Mouse (Mus musculus) C2C12 (cell line): Measurements from ENCODE around the gene Gck.

Experiments used
- CEBPB ChIP-seq: IDR thresholded peaks from one replicate; pipeline ENCODE4 v1.6.1; 2011; ENCODE audit warnings: low read depth, mild to moderate bottlenecking, control low read depth, moderate library complexity
- CTCF ChIP-seq: IDR thresholded peaks from one replicate; pipeline ENCODE4 v1.5.1; 2011; ENCODE audit not compliant: control insufficient read depth, insufficient read depth, insufficient read length
- MYOD1 ChIP-seq: IDR thresholded peaks from one replicate; pipeline ENCODE4 v1.6.1; 2011; ENCODE audit warnings: low read depth; ENCODE audit not compliant: control insufficient read depth, insufficient read length
- USF1 ChIP-seq: IDR thresholded peaks from one replicate; pipeline ENCODE4 v1.6.1; 2011; ENCODE audit warnings: low read depth, mild to moderate bottlenecking, control low read depth, moderate library complexity

- no peak for TF ChIP-seq CTCF
- no peak for TF ChIP-seq USF1
- TF ChIP-seq CEBPB: no peak
- no peak for TF ChIP-seq MYOD1
Measured at GRCm38 (mm10) chr11:5924699-5925098, 25.2 kb downstream of the Gck start.
